Mouse (Mus musculus): Measurements from ENCODE around the gene Gm42688. TPM values are rescaled to one million over a fixed set of nuclear protein-coding genes. Genes with fewer than 3 reads are reported as not detected.

The Gm42688 gene
- total and polyA plus RNA-seq, 3 experiments = 1.2 to 1.6 (median 1.3) TPM

GRCm38 (mm10) chr6:83092416-83093127, 8.8 kb upstream of the Gm42688 start:
- DNase-seq (ENCODE audit: extremely low read depth) = no peak
- Histone ChIP-seq H3K27ac (ENCODE audit: insufficient read depth, low read depth) (no peak overlapping the region), H3K4me3 (replicated peaks in 1 of 3; ENCODE audit: low read depth in 2 of 3, low read length in 2 of 3, poor library complexity in 1 of 3) (no peak overlapping the region), H3K27me3 (replicated peaks) (peaks cover 4% of the 10 kb centered on the region), H3K4me1 (ENCODE audit: control insufficient read depth in 1 of 2, insufficient read depth in 2 of 2) (no peaks in the 10 kb centered on the region; a peak in 1 of 4 replicates), H3K4me2 (ENCODE audit: insufficient read depth, low read depth, poor library complexity, severe bottlenecking) (no peak overlapping the region), H3K79me2 (replicated peaks; ENCODE audit: control insufficient read depth, extremely low read depth, insufficient read depth, poor library complexity, severe bottlenecking) (no peaks in the 10 kb centered on the region), H3K36me3 (replicated peaks in 1 of 2; ENCODE audit: control insufficient read depth in 1 of 2, insufficient read depth in 1 of 2, low read length in 1 of 2) (peaks cover 0 to 3% of the 10 kb centered on the region in 2 experiments), H3K9ac (ENCODE audit: insufficient read depth, low read depth) (no peak overlapping the region), H3K9me3 (replicated peaks; ENCODE audit: low read length) (peaks cover 6% of the 10 kb centered on the region)
- in situ Hi-C loops (cut with MboI; ENCODE audit: low pct_ligation_motif_present, low pct_unique_long_range_greater_than_20kb, low sequenced_read_pairs) (no loop called here), dilution Hi-C loops (cut with MboI; ENCODE audit: extremely low pct_ligation_motif_present, extremely low pct_unique_long_range_greater_than_20kb, low sequenced_read_pairs) (no loop called here)
- TF ChIP-seq CHD2 (IDR thresholded peaks at IDR 0.05; ENCODE audit: low read length) (no peak), JUND (conservative IDR thresholded peaks at IDR 0.05; ENCODE audit: low read depth, low read length) (no peak), ETS1 (conservative IDR thresholded peaks at IDR 0.05; ENCODE audit: low read depth, low read length) (no peak), TBP (conservative IDR thresholded peaks at IDR 0.05; ENCODE audit: low read depth, low read length) (no peak), CTCF (conservative IDR thresholded peaks at IDR 0.05 in 1 of 2, IDR thresholded peaks at IDR 0.05 in 1 of 2; ENCODE audit: low read depth in 2 of 2, low read length in 2 of 2) (no peak), MYC (IDR thresholded peaks at IDR 0.05; ENCODE audit: low read depth, low read length) (no peak), NELFE (IDR thresholded peaks at IDR 0.05; ENCODE audit: low read depth, low read length) (no peak), SMC3 (IDR thresholded peaks at IDR 0.05; ENCODE audit: low read depth, low read length) (no peak), MEF2A (IDR thresholded peaks at IDR 0.05; ENCODE audit: borderline replicate concordance, low read depth, low read length) (no peak), UBTF (IDR thresholded peaks at IDR 0.05; ENCODE audit: low read depth, low read length) (no peak), RCOR1 (conservative IDR thresholded peaks at IDR 0.05; ENCODE audit: low read depth, low read length) (no peak), MXI1 (IDR thresholded peaks at IDR 0.05; ENCODE audit: low read depth, low read length) (no peak), BHLHE40 (IDR thresholded peaks at IDR 0.05; ENCODE audit: low read depth, low read length) (no peak), CHD1 (IDR thresholded peaks at IDR 0.05; ENCODE audit: low read depth, low read length) (no peak), USF2 (conservative IDR thresholded peaks at IDR 0.05; ENCODE audit: low read depth, low read length) (no peak), MAFK (IDR thresholded peaks at IDR 0.05; ENCODE audit: insufficient replicate concordance, low read length) (no peak), TCF12 (IDR thresholded peaks at IDR 0.05; ENCODE audit: low read depth, low read length) (no peak), USF1 (IDR thresholded peaks at IDR 0.05; ENCODE audit: low read depth, low read length) (no peak), JUN (IDR thresholded peaks at IDR 0.05; ENCODE audit: insufficient read depth, low read depth, low read length) (no peak)

- H3K4me3 ChIP-seq (replicated peaks in 1 of 3; ENCODE audit: low read depth in 2 of 3, low read length in 2 of 3, poor library complexity in 1 of 3) = no peak overlapping the region
- no peaks in the 10 kb centered on the region for H3K36me3 ChIP-seq (replicated peaks in 1 of 2; ENCODE audit: control insufficient read depth in 1 of 2, insufficient read depth in 1 of 2, low read length in 1 of 2)
- dilution Hi-C loops (cut with MboI; ENCODE audit: extremely low pct_ligation_motif_present, extremely low pct_unique_long_range_greater_than_20kb, low sequenced_read_pairs) (no loop called here), in situ Hi-C loops (cut with MboI; ENCODE audit: low pct_ligation_motif_present, low pct_unique_long_range_greater_than_20kb, low sequenced_read_pairs) (no loop called here)
- H3K27ac ChIP-seq (ENCODE audit: insufficient read depth, low read depth) = no peak overlapping the region
- H3K79me2 ChIP-seq (replicated peaks; ENCODE audit: control insufficient read depth, extremely low read depth, insufficient read depth, poor library complexity, severe bottlenecking) = no peaks in the 10 kb centered on the region
- H3K27me3 ChIP-seq (replicated peaks) = peaks cover 13% of the 10 kb centered on the region
- no peak overlapping the region for H3K9ac ChIP-seq (ENCODE audit: insufficient read depth, low read depth)
- TF ChIP-seq ETS1 (conservative IDR thresholded peaks at IDR 0.05; ENCODE audit: low read depth, low read length) = no peak
- TF ChIP-seq SMC3 (IDR thresholded peaks at IDR 0.05; ENCODE audit: low read depth, low read length) = no peak
- no peak for TF ChIP-seq CHD2 (IDR thresholded peaks at IDR 0.05; ENCODE audit: low read length)
- TF ChIP-seq USF2 (conservative IDR thresholded peaks at IDR 0.05; ENCODE audit: low read depth, low read length) = no peak
- TF ChIP-seq RAD21 (IDR thresholded peaks at IDR 0.05; ENCODE audit: low read depth, low read length) = no peak
- no peak for TF ChIP-seq MAX (IDR thresholded peaks at IDR 0.05; ENCODE audit: low read length)
- no peak for TF ChIP-seq IRF4 (IDR thresholded peaks at IDR 0.05; ENCODE audit: low read depth, low read length)
- no peak for DNase-seq (ENCODE audit: extremely low read depth)
- H3K4me2 ChIP-seq (ENCODE audit: insufficient read depth, low read depth, poor library complexity, severe bottlenecking) = no peak overlapping the region
- H3K4me1 ChIP-seq (ENCODE audit: control insufficient read depth in 1 of 2, insufficient read depth in 2 of 2) = peaks cover 3 to 6% of the 10 kb centered on the region in 2 experiments; a peak in 3 of 4 replicates
- peaks cover 6% of the 10 kb centered on the region for H3K9me3 ChIP-seq (replicated peaks; ENCODE audit: low read length)
These were observed 5.4 kb upstream of the Gm42688 start for GRCm38 (mm10) chr6:83095968-83096367.
